Mouse (Mus musculus) intestine, postnatal 0 days (tissue): ENCODE results near the gene Gtf2e1. TPM values are rescaled to one million over a fixed set of nuclear protein-coding genes. Genes with fewer than 3 reads are reported as not detected.

Source experiments
- ATAC-seq: fragments of 200-750 bp; cut with Nextera tagmentation; 2 replicates; pipeline ENCODE4 v1.8.0; 2017; ENCODE audit warnings: mild to moderate bottlenecking, moderate TSS enrichment, moderate library complexity
- H3K27ac ChIP-seq: fragments of 300-500 bp; sonication (generic); 2 replicates; pipeline ENCODE4 v1.5.1; 2014; ENCODE audit warnings: mild to moderate bottlenecking, low read depth, low read length, moderate library complexity
- H3K27me3 ChIP-seq: fragments of 300-500 bp; sonication (generic); replicated peaks from 2 replicates; pipeline ENCODE4 v1.6.1; 2014; ENCODE audit warnings: low read length, mixed read lengths; ENCODE audit not compliant: control insufficient read depth, insufficient read depth
- H3K36me3 ChIP-seq: fragments of 300-500 bp; sonication (generic); 2 replicates; pipeline ENCODE4 v1.6.1; 2014; ENCODE audit warnings: mild to moderate bottlenecking, moderate library complexity; ENCODE audit not compliant: control insufficient read depth, insufficient read depth
- H3K4me1 ChIP-seq: fragments of 300-500 bp; sonication (generic); replicated peaks from 2 replicates; pipeline ENCODE4 v1.6.1; 2014; ENCODE audit warnings: antibody characterized with exemption, low read length, mixed read lengths; ENCODE audit not compliant: control insufficient read depth, insufficient read depth
- H3K4me2 ChIP-seq: fragments of 300-500 bp; sonication (generic); replicated peaks from 2 replicates; pipeline ENCODE4 v1.6.1; 2014; ENCODE audit warnings: low read depth, mild to moderate bottlenecking, moderate library complexity
- H3K4me3 ChIP-seq: fragments of 300-500 bp; sonication (generic); 2 replicates; pipeline ENCODE4 v1.5.1; 2014; ENCODE audit warnings: low read depth, low read length
- H3K9ac ChIP-seq: fragments of 300-500 bp; sonication (generic); 2 replicates; pipeline ENCODE4 v1.6.1; 2014; ENCODE audit warnings: mild to moderate bottlenecking, low read depth, low read length
- H3K9me3 ChIP-seq: fragments of 300-500 bp; sonication (generic); 2 replicates; pipeline ENCODE4 v1.6.1; 2016; ENCODE audit warnings: mixed run types; ENCODE audit not compliant: control insufficient read depth
- CTCF ChIP-seq: sonication (generic); IDR thresholded peaks from 2 replicates; pipeline ENCODE4 v1.5.1; 2016; ENCODE audit warnings: low read depth, mild to moderate bottlenecking, control low read depth, antibody characterized with exemption, moderate library complexity
- WGBS: fragments of 180-500 bp; shearing (Covaris S2); extraction: QIAGEN DNeasy Blood & Tissue Kit; methylation state at CpG from one replicate; pipeline ENCODE4 v1.1.7; 2014; 5-methylcytosine and 5-hydroxymethylcytosine counted together
- polyA plus RNA-seq: library from polyadenylated mRNA; unstranded; fragments of >200 nt; fragmentation: Nextera tagmentation; extraction: Ambion mirVana; gene quantifications from 2 replicates; pipeline ENCODE4 v1.2.1, GENCODE M21; 2015

The Gtf2e1 gene
- polyA plus RNA-seq, 1 experiment from 2014 or later = 9.7 TPM

DNA sequence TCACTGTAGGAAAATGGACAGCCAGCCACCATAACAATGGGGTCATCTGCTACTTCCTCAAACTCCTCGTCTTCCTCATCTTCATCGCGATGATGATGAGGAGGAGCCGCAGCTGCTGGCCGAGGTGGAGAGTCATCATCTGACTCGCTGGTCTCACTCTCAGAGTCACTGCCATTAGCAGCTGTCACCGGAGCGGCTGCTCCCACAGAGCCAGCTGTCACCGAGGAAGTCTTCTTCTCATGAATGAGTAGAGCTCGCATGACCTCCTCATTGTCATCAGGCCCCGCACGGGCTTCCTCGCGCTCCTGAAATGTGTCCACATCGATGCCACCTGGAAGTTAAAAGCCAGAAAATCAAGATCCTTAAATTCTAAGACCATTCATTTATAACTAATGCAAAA is 28.1 kb downstream of the Gtf2e1 start:
- H3K4me3 ChIP-seq = no peak overlapping the region
- H3K4me1 ChIP-seq = no peaks in the 10 kb centered on the region
- no peak overlapping the region for H3K4me2 ChIP-seq
- H3K36me3 ChIP-seq = peaks cover 20% of the 10 kb centered on the region
- no peak for ATAC-seq
- no peak for TF ChIP-seq CTCF
- H3K9ac ChIP-seq = no peak overlapping the region
- WGBS = 95% methylated on average over 15 of the region's 15 CpGs
- H3K27me3 ChIP-seq = no peaks in the 10 kb centered on the region
- H3K9me3 ChIP-seq = no peaks in the 10 kb centered on the region
- H3K27ac ChIP-seq = no peak overlapping the region

DNA sequence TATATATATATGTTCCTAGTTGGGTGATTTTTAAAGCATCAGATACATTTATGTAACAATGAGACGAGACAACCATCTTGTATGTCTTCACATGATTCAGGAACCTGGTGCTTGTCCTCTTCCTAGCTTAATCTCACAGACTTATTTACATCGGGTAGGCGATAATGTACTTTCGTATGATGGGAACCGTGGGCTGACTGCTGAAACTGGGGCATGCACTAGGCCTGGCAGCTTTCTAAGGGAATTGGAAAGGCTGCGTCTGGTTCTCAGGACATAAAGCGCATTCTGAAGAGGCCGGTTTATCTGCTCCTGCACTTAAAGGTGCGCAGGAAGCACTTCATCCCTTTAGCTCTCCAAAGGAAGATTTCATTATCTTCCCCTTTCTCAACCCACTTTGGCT is 32.8 kb downstream of the Gtf2e1 start:
- H3K4me1 ChIP-seq = no peaks in the 10 kb centered on the region
- no peak for ATAC-seq
- H3K27me3 ChIP-seq = no peaks in the 10 kb centered on the region
- no peak overlapping the region for H3K27ac ChIP-seq
- H3K9me3 ChIP-seq = no peaks in the 10 kb centered on the region
- H3K4me3 ChIP-seq = no peak overlapping the region
- peaks cover 16% of the 10 kb centered on the region for H3K36me3 ChIP-seq
- WGBS = 85% methylated on average over 9 of the region's 9 CpGs
- TF ChIP-seq CTCF = no peak
- no peak overlapping the region for H3K4me2 ChIP-seq
- no peak overlapping the region for H3K9ac ChIP-seq

DNA sequence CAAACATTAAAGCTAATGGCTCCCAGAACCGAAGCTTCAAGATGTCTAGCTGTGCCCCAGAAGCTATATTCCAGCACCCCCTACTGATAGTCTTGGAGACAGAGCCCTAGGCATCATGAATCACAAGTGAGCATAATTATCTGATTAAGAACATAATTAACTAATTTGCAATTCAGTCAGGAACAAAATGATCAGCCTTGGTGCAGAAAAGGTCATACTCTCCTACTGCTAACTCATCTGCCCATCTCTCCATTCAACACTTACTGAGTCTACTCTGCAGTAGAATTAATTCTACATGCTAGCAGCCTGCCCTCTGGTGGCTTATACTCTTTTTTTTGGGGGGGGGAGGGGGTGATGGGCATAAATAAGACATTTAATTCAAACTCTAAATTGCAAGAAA is 35.1 kb downstream of the Gtf2e1 start:
- no peaks in the 10 kb centered on the region for H3K27me3 ChIP-seq
- H3K9me3 ChIP-seq = no peaks in the 10 kb centered on the region
- no peak overlapping the region for H3K4me2 ChIP-seq
- TF ChIP-seq CTCF = no peak; the same call in 1 of the 2 replicates
- no peak overlapping the region for H3K27ac ChIP-seq
- whole genome bisulfite sequencing = 44% methylated on average over 1 of the region's 1 CpGs
- no peak overlapping the region for H3K4me3 ChIP-seq
- no peak overlapping the region for H3K9ac ChIP-seq
- H3K4me1 ChIP-seq = no peaks in the 10 kb centered on the region
- H3K36me3 ChIP-seq = no peaks in the 10 kb centered on the region; the same call in 1 of the 2 replicates
- ATAC-seq = no peak

DNA sequence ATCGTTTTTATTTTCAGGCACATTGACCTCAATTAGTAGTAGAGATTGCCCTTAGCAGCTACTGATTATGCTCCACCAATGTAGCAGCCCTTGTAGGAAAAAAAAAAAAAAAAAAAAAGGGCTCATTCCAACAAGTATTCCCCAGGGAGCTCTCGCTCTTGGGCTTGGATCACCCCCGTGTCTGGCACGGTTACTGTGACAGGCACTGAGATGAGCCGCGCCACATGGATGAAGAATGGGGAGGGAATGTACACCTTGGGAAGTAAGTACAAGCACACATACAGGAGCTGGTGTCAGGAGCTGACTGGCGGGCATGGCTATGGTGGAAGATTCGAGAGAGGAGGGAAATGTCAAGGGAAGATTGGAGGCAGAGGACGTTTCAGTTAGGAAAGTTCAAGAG is 41.0 kb downstream of the Gtf2e1 start:
- Histone ChIP-seq H3K9me3 (no peaks in the 10 kb centered on the region), H3K4me1 (no peaks in the 10 kb centered on the region), H3K9ac (no peak overlapping the region), H3K27me3 (no peaks in the 10 kb centered on the region), H3K36me3 (no peaks in the 10 kb centered on the region), H3K27ac (no peak overlapping the region), H3K4me3 (no peak overlapping the region), H3K4me2 (no peak overlapping the region)
- TF ChIP-seq CTCF = no peak
- no peak for ATAC-seq
- 81% methylated on average over 9 of the region's 9 CpGs for WGBS

DNA sequence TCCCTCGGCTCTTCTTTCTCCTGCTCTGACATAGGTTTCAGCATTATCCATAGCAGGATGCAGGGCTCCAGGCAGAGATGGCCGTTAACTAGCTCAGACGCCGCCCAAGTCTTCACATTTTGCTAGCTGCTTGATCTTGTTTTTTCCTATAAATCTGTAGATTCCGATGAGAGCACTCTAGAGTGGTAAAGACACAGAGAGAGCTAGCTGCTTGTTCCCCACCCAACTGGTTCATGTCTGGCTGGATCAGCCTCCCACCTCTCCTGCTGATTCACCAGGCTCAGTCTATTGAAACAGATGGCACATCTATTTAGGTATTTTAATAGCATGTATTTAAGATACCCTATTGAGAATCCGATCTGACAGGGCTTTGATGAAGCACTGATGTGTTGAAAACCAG is 44.6 kb downstream of the Gtf2e1 start:
- no peak for TF ChIP-seq CTCF
- Histone ChIP-seq H3K27me3 (no peaks in the 10 kb centered on the region), H3K4me2 (no peak overlapping the region), H3K9me3 (no peaks in the 10 kb centered on the region), H3K9ac (no peak overlapping the region), H3K36me3 (no peaks in the 10 kb centered on the region), H3K4me1 (no peaks in the 10 kb centered on the region), H3K27ac (no peak overlapping the region), H3K4me3 (no peak overlapping the region)
- 82% methylated on average over 6 of the region's 6 CpGs for WGBS
- ATAC-seq = no peak

DNA sequence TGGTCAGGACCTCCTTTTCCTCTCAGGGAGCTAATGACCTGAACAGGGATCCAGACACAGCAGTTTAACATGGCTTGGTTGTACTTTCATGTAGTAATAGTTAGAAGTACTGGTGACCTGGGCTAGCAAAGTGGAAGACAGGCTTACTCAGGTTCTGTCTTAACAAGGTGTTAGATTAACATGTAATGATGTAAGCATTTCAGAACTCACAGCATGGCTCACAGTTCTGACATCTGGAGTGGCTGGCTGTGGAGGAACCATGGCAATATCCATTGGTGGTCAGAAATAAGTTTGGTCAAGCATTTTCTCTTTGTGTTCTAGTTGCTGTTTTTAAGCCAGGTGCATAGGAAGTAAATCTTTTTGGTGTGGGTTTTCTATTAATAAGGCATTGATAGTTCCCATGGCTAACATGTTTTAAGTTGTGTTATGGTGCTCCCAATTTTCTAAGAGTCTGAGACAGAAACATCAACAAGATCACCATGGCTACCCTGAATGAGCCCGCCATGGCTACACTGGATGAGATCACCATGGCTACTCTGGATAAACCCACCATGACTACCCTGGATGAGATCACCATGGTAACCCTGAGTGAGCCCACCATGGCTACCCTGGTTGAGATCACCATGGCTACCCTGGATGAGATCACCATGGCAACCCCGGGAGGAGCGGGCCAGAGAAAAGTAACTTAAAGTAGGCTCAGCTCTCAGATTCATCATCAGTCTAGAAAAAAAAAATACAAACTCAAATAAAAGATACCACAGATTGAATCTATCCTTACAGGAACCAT is 52.6 kb downstream of the Gtf2e1 start:
- Histone ChIP-seq H3K4me2 (no peak overlapping the region), H3K4me3 (no peak overlapping the region), H3K27ac (no peak overlapping the region), H3K9ac (no peak overlapping the region), H3K9me3 (no peaks in the 10 kb centered on the region), H3K36me3 (no peaks in the 10 kb centered on the region), H3K27me3 (no peaks in the 10 kb centered on the region), H3K4me1 (no peaks in the 10 kb centered on the region)
- ATAC-seq = no peak
- WGBS = 87% methylated on average over 3 of the region's 3 CpGs
- TF ChIP-seq CTCF = no peak
